Mouse (Mus musculus): ENCODE measurements around the gene Sez6. TPM values are rescaled to one million over a fixed set of nuclear protein-coding genes. Genes with fewer than 3 reads are reported as not detected.

Sez6 gene
- polyA plus RNA-seq, 1 experiment from 2014 or later: 13.8 TPM

DNA sequence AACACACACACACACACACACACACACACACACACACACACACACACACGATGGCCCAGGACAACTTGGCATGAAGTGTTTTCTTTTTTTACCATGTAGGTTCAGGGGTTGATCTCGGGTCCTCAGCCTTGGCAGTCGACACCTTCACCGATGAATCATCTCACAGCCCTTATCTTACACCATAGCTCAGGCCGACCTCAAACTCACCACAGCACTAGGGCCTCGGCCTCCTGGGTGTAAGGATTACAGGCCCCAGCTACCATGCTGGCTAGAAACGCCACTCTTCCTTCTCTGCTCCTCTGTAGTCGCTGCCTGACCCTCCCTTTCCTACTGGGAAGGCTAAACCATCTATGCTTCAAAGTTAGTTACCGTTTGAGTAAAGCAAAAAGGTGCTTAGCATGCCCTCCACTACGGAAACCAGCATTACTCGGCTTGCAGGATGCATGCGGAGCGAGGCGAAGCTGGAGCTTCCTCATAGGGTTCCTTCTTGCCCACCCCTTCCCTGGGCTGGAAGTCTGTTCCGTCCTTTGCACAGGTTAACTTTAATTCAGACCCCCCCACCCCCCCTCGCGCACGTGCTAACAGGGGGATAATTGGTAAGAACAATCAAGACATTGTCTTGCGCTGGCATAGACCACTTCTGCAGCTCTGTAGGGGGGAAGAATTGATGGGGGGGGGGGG, 34.0 kb downstream of the Sez6 start:
- Histone ChIP-seq H3K9me3 (ENCODE audit: control insufficient read depth, low read length) (no peaks in the 10 kb centered on the region), H3K27ac (ENCODE audit: low read depth, low read length) (peak overlapping the region; percentile 63; the same call in 1 of the 2 replicates), H3K4me2 (ENCODE audit: low read depth) (peak overlapping the region; percentile 9), H3K4me3 (ENCODE audit: low read depth, low read length) (no peak overlapping the region), H3K36me3 (ENCODE audit: control insufficient read depth, insufficient read depth, low read length) (no peaks in the 10 kb centered on the region), H3K9ac (ENCODE audit: low read length) (peak overlapping the region; percentile 35; the same call in 1 of the 2 replicates), H3K27me3 (ENCODE audit: control insufficient read depth, insufficient read depth, low read length) (peaks cover 39% of the 10 kb centered on the region), H3K4me1 (ENCODE audit: control insufficient read depth, insufficient read depth, low read length) (peaks cover 14% of the 10 kb centered on the region)
- ATAC-seq (ENCODE audit: insufficient read depth, low FRiP score, low TSS enrichment) (peak; percentile 24; the same call in 1 of the 2 replicates), DNase-seq (ENCODE audit: low spot score) (peak; percentile 54)
- WGBS: 14% methylated on average over 19 of the region's 19 CpGs

DNA sequence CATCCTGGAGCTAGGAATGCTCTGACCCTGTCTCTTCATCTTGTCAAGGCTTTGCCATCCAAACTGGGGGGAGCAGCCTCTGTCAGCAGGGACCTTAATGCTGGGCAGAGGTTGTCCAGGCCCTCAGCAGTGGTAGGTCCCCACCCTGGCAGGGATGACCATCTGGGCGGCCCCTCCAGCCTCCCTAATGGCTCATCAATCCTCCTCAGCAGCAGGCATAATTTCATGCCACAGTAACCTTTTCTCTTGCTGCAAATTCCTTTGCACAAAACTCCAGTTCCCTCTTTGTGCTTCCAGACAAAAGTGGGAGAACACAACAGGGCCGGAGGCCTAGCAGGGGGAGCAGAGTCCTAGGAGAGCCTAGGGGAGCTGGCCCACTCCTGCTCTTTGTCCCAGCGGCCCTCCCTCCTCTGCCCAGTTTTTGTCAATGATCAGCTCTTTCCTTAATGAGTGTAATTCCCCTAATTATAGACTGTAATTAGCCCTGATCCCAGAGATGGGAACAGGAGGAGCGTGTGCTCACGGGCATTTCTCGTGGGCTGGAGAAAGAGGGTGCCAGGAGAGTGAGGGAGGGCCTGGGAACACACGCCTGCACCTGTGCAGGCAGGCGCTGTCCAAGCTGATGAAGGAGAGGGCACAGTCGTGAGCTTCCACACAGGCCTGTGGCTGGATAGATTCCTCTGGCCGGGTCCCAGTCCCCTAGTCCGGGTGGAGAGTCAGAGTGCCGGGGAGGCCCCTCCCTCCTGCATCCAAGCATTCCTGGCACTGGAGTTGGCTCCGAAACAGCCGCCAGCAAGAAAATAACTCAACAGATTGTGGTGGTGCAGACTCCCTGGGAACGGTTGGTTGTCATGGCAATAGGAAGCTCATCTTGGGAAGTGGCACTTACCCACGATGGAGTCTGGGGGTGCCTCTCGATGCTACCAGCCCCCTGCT, 34.8 kb downstream of the Sez6 start:
- Histone ChIP-seq H3K4me1 (ENCODE audit: control insufficient read depth, insufficient read depth, low read length) (peaks cover 14% of the 10 kb centered on the region), H3K9ac (ENCODE audit: low read length) (peak overlapping the region; percentile 20; the same call in 1 of the 2 replicates), H3K4me2 (ENCODE audit: low read depth) (peak overlapping the region; percentile 18; the same call in 1 of the 2 replicates), H3K9me3 (ENCODE audit: control insufficient read depth, low read length) (no peaks in the 10 kb centered on the region), H3K27ac (ENCODE audit: low read depth, low read length) (peak overlapping the region; percentile 60), H3K27me3 (ENCODE audit: control insufficient read depth, insufficient read depth, low read length) (peaks cover 31% of the 10 kb centered on the region), H3K4me3 (ENCODE audit: low read depth, low read length) (no peak overlapping the region), H3K36me3 (ENCODE audit: control insufficient read depth, insufficient read depth, low read length) (no peaks in the 10 kb centered on the region)
- peak; percentile 77 for DNase-seq (ENCODE audit: low spot score)
- ATAC-seq (ENCODE audit: insufficient read depth, low FRiP score, low TSS enrichment): peak; percentile 86
- 7% methylated on average over 17 of the region's 17 CpGs for WGBS

DNA sequence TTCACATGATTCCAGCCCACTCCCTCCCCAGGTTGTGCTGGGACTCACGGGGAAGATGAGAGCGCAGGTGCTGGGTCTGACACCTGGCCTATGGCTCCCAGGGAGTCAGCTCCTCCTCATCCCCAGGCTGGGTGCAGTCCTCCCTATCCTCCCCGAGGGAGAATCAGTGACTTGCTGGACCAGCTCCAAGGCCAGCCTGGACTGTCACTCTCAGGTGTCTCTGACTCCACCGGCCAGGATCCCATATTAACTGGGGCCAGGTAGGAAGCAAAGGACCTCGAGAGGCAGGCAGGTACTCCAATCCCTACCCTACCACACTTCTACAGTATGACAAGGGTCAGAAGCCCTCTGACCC, 35.4 kb downstream of the Sez6 start:
- no peak overlapping the region for H3K4me3 ChIP-seq (ENCODE audit: low read depth, low read length)
- H3K4me1 ChIP-seq (ENCODE audit: control insufficient read depth, insufficient read depth, low read length): peaks cover 14% of the 10 kb centered on the region
- H3K27ac ChIP-seq (ENCODE audit: low read depth, low read length): no peak overlapping the region
- H3K27me3 ChIP-seq (ENCODE audit: control insufficient read depth, insufficient read depth, low read length): peaks cover 24% of the 10 kb centered on the region
- H3K36me3 ChIP-seq (ENCODE audit: control insufficient read depth, insufficient read depth, low read length): no peaks in the 10 kb centered on the region
- ATAC-seq (ENCODE audit: insufficient read depth, low FRiP score, low TSS enrichment): no peak; the same call in 1 of the 2 replicates
- H3K4me2 ChIP-seq (ENCODE audit: low read depth): no peak overlapping the region
- 56% methylated on average over 5 of the region's 5 CpGs for WGBS
- H3K9ac ChIP-seq (ENCODE audit: low read length): no peak overlapping the region
- no peak for DNase-seq (ENCODE audit: low spot score)
- H3K9me3 ChIP-seq (ENCODE audit: control insufficient read depth, low read length): no peaks in the 10 kb centered on the region

DNA sequence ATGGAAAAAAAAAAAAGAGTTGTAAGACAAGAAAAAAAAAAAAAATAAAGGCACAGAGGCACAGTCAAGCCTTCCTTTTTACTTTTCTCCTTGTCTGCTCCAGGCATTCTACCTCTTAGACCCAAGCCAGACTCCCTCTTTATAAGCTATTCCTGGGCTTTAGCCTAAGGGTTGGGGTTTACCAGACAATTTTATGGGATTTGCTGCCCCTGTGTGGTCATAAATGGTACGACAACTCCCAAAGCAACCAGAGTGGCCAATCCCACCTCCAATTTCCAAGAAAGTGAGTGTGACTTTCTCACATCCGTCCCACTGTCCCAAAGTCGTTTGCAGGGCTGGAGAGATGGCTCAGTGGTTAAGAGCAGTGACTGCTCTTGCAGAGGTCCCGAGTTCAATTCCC, 36.5 kb downstream of the Sez6 start:
- WGBS: under 1% methylated on average over 4 of the region's 4 CpGs
- Histone ChIP-seq H3K36me3 (ENCODE audit: control insufficient read depth, insufficient read depth, low read length) (no peaks in the 10 kb centered on the region), H3K9me3 (ENCODE audit: control insufficient read depth, low read length) (no peaks in the 10 kb centered on the region), H3K4me1 (ENCODE audit: control insufficient read depth, insufficient read depth, low read length) (peaks cover 14% of the 10 kb centered on the region), H3K4me2 (ENCODE audit: low read depth) (no peak overlapping the region), H3K9ac (ENCODE audit: low read length) (no peak overlapping the region), H3K4me3 (ENCODE audit: low read depth, low read length) (no peak overlapping the region), H3K27me3 (ENCODE audit: control insufficient read depth, insufficient read depth, low read length) (peaks cover 18% of the 10 kb centered on the region), H3K27ac (ENCODE audit: low read depth, low read length) (no peak overlapping the region)
- ATAC-seq (ENCODE audit: insufficient read depth, low FRiP score, low TSS enrichment) (no peak), DNase-seq (ENCODE audit: low spot score) (peak; percentile 80)

DNA sequence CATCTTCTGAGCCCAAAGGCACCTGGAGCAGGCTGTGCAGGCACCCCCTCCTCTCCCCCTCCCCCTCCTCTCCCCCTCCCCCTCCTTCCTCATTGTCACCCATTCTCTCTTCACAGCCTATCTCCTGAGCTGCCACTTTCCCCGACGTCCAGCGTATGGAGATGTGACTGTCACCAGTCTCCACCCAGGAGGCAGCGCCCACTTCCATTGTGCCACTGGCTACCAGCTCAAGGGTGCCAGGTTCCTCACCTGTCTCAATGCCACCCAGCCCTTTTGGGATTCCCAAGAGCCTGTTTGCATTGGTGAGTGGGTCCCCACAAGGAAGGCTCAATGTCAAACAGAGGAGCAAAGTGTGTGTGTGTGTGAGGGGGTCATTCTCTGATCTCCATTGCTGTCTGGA, 38.2 kb downstream of the Sez6 start:
- no peak for DNase-seq (ENCODE audit: low spot score)
- no peak overlapping the region for H3K4me3 ChIP-seq (ENCODE audit: low read depth, low read length)
- no peaks in the 10 kb centered on the region for H3K9me3 ChIP-seq (ENCODE audit: control insufficient read depth, low read length)
- peaks cover 14% of the 10 kb centered on the region for H3K4me1 ChIP-seq (ENCODE audit: control insufficient read depth, insufficient read depth, low read length)
- H3K27ac ChIP-seq (ENCODE audit: low read depth, low read length): no peak overlapping the region
- H3K36me3 ChIP-seq (ENCODE audit: control insufficient read depth, insufficient read depth, low read length): no peaks in the 10 kb centered on the region
- 88% methylated on average over 4 of the region's 4 CpGs for WGBS
- ATAC-seq (ENCODE audit: insufficient read depth, low FRiP score, low TSS enrichment): no peak
- no peak overlapping the region for H3K4me2 ChIP-seq (ENCODE audit: low read depth)
- no peak overlapping the region for H3K9ac ChIP-seq (ENCODE audit: low read length)
- 0 out of 2 replicates have a peak, but pooled peaks cover 7% of the 10 kb centered on the region for H3K27me3 ChIP-seq (ENCODE audit: control insufficient read depth, insufficient read depth, low read length)

DNA sequence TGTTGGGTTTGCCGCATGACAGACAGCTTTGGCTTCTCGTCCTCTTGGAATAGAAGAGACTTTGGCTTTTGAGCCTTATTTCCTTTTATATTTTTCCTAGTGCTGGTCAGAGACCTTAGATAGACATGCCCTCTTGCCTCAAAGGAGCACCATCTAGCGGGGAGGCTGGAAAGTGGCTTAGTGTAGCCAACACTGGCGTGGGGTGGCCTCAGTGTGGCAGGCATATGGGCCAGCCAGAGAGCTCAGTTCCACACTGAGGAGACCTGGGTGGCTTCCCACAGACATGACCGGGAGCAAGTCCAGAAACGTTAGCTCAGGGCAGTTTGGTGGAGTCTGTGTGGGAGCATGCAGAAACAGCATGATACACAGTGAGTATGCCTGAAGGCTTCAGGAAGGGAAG, 40.1 kb downstream of the Sez6 start:
- peaks cover 7% of the 10 kb centered on the region; the same call in 1 of the 2 replicates for H3K27me3 ChIP-seq (ENCODE audit: control insufficient read depth, insufficient read depth, low read length)
- DNase-seq (ENCODE audit: low spot score): no peak
- no peak for ATAC-seq (ENCODE audit: insufficient read depth, low FRiP score, low TSS enrichment)
- H3K9me3 ChIP-seq (ENCODE audit: control insufficient read depth, low read length): no peaks in the 10 kb centered on the region
- no peaks in the 10 kb centered on the region for H3K36me3 ChIP-seq (ENCODE audit: control insufficient read depth, insufficient read depth, low read length)
- no peak overlapping the region for H3K9ac ChIP-seq (ENCODE audit: low read length)
- peaks cover under 1% of the 10 kb centered on the region; the same call in 1 of the 2 replicates for H3K4me1 ChIP-seq (ENCODE audit: control insufficient read depth, insufficient read depth, low read length)
- no peak overlapping the region for H3K4me3 ChIP-seq (ENCODE audit: low read depth, low read length)
- WGBS: 80% methylated on average over 6 of the region's 6 CpGs
- no peak overlapping the region for H3K27ac ChIP-seq (ENCODE audit: low read depth, low read length)
- no peak overlapping the region for H3K4me2 ChIP-seq (ENCODE audit: low read depth)

DNA sequence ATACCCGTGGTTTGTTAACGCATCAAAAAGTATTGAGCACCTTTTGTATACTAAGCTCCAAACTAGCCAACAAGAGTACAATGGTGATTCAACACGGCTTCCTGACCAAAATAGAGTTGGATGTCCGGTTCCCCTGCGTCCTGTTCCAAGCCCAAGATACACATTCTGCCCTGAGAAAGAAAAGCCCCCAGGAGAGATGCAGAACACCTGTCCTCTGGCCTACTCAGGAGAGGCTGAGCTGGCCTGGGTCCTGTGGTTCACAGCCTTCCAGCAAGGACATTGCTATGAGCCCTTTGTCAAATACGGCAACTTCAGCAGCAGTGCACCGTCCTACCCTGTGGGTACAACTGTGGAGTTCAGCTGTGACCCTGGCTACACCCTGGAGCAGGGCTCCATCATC, 42.9 kb downstream of the Sez6 start:
- H3K4me1 ChIP-seq (ENCODE audit: control insufficient read depth, insufficient read depth, low read length): no peaks in the 10 kb centered on the region
- no peak for ATAC-seq (ENCODE audit: insufficient read depth, low FRiP score, low TSS enrichment)
- no peak overlapping the region for H3K4me3 ChIP-seq (ENCODE audit: low read depth, low read length)
- 88% methylated on average over 7 of the region's 7 CpGs for WGBS
- DNase-seq (ENCODE audit: low spot score): no peak
- H3K4me2 ChIP-seq (ENCODE audit: low read depth): no peak overlapping the region
- no peak overlapping the region for H3K27ac ChIP-seq (ENCODE audit: low read depth, low read length)
- H3K9ac ChIP-seq (ENCODE audit: low read length): no peak overlapping the region
- no peaks in the 10 kb centered on the region for H3K9me3 ChIP-seq (ENCODE audit: control insufficient read depth, low read length)
- H3K27me3 ChIP-seq (ENCODE audit: control insufficient read depth, insufficient read depth, low read length): peaks cover 2% of the 10 kb centered on the region; the same call in 1 of the 2 replicates
- no peaks in the 10 kb centered on the region for H3K36me3 ChIP-seq (ENCODE audit: control insufficient read depth, insufficient read depth, low read length)

DNA sequence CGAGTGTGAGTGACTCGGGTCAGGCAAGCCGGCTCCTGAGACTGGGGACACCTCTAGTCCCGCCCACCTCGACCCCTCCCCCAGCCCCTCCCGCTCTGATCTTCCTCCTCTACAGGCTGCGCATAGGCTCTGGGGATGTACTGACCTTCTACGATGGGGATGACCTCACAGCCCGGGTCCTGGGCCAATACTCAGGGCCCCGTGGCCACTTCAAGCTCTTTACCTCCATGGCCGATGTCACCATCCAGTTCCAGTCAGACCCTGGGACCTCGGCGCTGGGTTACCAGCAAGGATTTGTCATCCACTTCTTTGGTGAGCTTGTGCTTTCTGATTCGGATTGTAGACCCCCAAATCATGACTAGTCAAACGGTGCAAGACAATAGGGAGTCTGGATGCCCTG, 43.7 kb downstream of the Sez6 start:
- whole genome bisulfite sequencing: 50% methylated on average over 15 of the region's 15 CpGs

More for the DNA sequence above, 43.7 kb downstream of the Sez6 start:
- DNase-seq (ENCODE audit: low spot score): no peak
- H3K27ac ChIP-seq (ENCODE audit: low read depth, low read length): no peak overlapping the region
- H3K36me3 ChIP-seq (ENCODE audit: control insufficient read depth, insufficient read depth, low read length): no peaks in the 10 kb centered on the region
- peaks cover 2% of the 10 kb centered on the region; the same call in 1 of the 2 replicates for H3K27me3 ChIP-seq (ENCODE audit: control insufficient read depth, insufficient read depth, low read length)
- no peak overlapping the region for H3K4me3 ChIP-seq (ENCODE audit: low read depth, low read length)
- H3K9ac ChIP-seq (ENCODE audit: low read length): no peak overlapping the region
- no peak for ATAC-seq (ENCODE audit: insufficient read depth, low FRiP score, low TSS enrichment)
- H3K9me3 ChIP-seq (ENCODE audit: control insufficient read depth, low read length): no peaks in the 10 kb centered on the region
- H3K4me1 ChIP-seq (ENCODE audit: control insufficient read depth, insufficient read depth, low read length): no peaks in the 10 kb centered on the region
- no peak overlapping the region for H3K4me2 ChIP-seq (ENCODE audit: low read depth)
